Mouse (Mus musculus): ENCODE measurements around the gene Gm17606.
"Not testable (repeated sequence)": the region's sequence is repeated elsewhere in the genome, so short reads cannot be mapped to it uniquely, and the experiment has no call there.

The Gm17606 gene

DNA sequence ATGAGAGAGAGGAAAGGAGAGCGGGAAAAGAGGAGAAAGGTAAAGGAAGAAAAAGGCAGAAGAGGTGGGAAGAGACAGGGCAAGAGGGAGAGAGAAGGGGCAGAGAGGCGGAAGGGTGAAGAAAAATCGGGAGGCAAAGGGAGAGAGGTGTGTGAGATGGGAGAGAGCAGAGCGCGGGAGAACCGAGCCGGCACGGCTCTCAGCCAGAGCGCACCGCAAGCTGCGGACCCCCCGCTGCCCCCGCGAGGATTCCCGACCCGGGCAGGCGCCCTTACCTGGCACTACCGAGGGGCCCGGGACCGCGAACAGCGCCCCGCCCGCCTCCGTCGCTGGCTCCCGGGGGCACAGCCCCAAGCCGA, at the start of gene Gm17606:
Gm17606 (plus strand) TSS at position 7 of the 359 bp plus-strand sequence.
- no peak for DNase-seq

DNA sequence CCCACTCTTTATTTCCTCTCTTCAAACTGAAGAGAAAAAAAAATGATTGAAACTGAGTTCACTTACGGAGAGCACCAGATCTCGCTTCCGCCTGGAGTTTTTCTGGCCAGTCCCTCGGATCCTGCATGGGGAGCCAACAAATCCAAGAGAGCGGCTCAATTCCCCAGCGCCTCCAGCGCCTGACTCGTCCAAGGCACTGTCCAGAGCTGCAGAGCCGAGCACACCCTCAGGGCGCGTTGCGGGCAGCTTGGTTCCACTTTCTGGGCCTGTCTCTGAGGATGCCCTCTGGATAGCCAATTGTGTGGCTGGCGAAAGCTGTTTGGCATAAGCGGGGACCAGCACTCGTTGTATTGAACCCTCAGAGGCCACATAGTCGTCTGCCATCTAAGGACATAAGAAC, 49.7 kb upstream of the Gm17606 start:
- DNase-seq = no peak

GRCm38 (mm10) chr14:54592319-54592934, 48.3 kb upstream of the Gm17606 start:
- DNase-seq = peak; percentile 33 to 60

GRCm38 (mm10) chr14:54594055-54594454, 46.7 kb upstream of the Gm17606 start:
- no peak for DNase-seq

DNA sequence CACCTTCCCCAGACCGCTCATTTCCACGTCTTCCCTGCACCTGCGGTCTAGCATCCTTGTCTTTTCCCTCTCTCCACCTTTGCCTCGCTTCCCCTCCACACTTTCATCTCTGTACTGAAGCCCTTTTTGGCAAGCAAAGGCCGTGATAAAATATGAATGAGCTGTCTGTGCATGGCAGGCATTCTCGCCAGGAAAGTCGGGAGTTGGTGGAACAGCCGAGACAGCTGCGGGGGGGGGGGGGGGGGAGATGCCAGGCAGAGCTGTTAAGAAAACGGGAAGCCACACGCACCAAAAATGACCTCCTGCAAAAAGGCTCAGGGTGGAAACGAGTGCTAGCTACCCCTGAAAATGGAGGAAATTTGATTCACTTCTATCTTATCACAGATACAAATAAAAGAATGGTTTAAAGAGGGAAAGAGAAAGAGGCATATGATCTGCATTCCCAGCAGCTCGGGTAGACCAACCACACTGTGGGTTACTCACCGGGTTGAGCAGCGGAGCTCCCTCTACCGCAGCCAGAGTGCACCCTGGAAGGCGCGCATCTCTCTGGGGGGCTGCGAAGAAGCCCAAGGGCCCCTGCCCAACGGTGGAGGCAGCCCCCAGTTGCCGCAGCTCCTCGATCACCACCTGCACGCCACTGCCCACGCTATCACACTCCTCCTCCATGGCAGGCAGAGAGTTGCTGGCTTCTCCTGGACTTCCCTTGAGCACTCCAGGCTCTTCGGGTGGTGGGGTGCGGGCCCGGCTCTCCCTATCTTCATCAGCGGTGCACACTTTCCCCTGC, 45.9 kb upstream of the Gm17606 start:
- no peak for DNase-seq

DNA sequence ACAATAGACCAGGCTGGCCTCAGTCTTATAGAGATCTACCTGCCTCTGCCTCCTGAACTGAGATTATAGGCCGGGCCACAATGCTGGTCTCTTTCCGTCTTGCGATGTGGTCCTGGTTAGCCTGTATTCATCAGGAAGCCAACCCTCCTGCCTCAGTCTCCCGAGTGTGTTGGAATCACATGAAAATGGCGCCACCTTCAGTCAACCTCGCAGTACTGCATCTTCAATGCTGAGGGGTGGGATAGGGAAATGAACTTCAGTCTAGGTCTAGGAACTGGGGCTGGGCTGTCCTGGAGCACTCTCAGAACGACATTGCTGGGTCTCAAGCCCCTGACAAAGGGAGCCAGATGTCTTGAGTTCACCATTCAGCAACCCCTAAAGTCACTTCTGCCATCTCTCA, 43.7 kb upstream of the Gm17606 start:
- DNase-seq = peak in 1 of 2 experiments; percentile 44

- DNase-seq = no peak
These were observed 39.2 kb upstream of the Gm17606 start for GRCm38 (mm10) chr14:54601601-54602000.

DNA sequence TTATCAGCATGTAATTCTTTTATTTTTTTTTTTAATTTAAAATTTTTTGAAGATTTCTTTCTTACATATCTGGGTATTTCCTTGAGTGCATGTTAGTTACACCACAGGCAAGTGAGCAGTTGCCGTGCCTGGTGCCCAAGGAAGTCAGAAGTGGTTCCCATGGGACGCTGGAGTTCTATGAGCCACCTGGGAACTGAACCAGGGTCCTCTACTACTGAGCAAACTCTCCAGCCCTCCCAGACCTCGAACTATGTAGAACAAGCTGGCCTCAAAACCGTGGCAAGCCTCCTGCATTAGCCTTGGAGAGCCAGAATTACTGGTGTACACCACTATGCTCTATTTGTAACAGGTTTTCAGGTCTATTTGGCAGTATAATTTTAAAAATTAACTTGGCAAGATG, 38.1 kb upstream of the Gm17606 start:
- DNase-seq = peak in 1 of 2 experiments; percentile 14

- peak; percentile 97 to 98 for DNase-seq
These were observed 37.6 kb upstream of the Gm17606 start for GRCm38 (mm10) chr14:54603038-54603654.

DNA sequence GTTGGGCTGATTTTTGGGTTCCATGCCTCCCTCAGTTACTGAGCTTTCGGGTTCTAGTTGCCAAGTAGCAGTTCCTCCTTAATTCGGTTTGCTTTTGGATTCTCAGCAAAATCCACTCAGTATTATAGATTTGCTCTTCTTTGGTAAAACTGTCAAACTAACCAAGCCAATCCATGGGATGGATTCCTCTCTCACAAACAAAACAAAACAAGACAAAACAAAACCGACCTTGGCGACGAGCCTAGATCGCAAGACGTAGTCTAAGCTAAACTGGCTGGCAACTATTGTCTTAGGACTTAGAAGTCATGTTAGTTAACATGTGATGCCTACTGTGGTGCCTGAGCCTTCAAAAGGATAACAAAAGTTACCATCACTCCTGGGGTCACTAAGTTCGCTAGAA, 37.1 kb upstream of the Gm17606 start:
- no peak for DNase-seq

- DNase-seq = peak; percentile 86 to 95
These were observed 34.9 kb upstream of the Gm17606 start, which contains the start of gene 4931414P19Rik for GRCm38 (mm10) chr14:54605752-54606321. Gene 4931414P19Rik, minus strand, starts transcription at chr14:54605993.

DNA sequence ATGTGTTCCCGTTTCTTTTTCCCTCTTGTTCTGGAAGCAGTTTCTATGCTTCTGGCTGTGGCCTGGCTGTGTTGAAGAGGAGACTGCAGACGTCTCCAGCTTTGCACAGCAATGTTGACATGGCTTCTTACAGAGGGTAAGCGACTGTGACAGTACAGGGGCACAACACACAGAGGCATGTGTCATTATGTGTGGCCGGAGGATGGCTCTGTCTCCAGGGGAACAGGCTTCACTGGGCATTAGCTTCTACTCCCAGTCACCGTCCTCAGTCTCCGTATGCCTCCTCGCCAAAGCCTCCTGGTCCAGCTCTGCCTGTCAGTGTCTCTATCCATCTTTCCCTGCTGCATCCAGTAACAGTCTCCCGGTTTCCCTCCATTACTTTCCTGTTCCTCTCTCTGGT, 33.5 kb upstream of the Gm17606 start:
- no peak for DNase-seq

- DNase-seq = no peak
These were observed 31.5 kb upstream of the Gm17606 start for GRCm38 (mm10) chr14:54609245-54609644.

DNA sequence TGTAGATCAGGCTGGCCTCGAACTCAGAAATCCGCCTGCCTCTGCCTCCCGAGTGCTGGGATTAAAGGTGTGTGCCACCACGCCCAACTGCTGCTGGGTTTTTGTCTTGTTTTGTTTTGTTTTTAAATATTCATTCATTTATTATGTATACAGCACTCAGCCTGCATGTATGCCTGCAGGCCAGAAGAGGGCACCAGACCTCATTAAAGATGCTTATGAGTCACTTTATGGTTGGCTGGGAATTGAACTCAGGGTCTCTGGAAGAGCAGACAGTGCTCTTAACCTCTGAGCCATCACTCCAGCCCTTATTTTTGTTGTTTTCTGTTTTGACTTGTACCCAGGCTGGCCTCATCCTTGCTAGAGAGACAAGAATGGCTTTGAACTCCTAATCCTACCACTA, 30.8 kb upstream of the Gm17606 start:
- peak in 1 of 2 experiments; percentile 63 for DNase-seq

DNA sequence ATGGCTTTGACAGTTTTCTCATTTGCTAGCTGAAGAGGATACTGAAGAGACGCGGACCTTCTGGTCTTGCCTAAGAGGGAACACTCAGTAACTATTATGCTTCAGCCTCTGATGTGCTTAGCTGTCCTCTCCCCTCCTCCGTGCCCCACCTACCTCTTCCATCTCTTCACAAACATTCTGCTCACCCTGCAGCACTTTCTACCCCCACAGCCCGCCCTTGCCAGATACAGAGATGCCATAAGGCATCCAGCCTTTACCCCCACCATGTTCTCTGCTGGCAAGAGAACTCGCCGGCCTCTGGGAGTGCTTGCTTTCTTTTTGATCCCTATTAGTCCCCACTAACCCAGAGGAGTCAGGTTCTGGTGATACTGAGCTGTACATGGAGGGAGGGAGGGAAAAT, 30.1 kb upstream of the Gm17606 start:
- no peak for DNase-seq

DNA sequence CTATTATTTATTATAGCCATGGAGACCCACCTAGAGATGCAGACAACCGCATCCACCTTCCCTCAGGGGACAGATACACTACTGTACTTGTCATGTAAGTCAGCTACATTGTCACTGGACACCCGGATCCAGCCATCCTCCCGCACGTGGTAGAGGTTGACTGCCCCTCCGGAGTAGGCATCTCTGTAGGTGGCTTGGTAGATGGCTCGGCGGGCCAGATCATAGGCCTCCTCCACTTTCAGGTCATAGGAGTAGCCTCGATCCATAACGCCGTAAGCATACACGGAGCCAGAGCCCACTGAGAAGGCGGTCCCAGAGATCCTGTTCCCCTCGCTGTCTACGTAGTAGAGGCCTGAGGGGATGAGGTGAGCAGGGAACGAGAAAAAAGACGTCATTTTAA, 26.6 kb upstream of the Gm17606 start:
- not testable (repeated sequence) for DNase-seq

- DNase-seq = no peak
These were observed 24.4 kb upstream of the Gm17606 start for GRCm38 (mm10) chr14:54616226-54616825.

DNA sequence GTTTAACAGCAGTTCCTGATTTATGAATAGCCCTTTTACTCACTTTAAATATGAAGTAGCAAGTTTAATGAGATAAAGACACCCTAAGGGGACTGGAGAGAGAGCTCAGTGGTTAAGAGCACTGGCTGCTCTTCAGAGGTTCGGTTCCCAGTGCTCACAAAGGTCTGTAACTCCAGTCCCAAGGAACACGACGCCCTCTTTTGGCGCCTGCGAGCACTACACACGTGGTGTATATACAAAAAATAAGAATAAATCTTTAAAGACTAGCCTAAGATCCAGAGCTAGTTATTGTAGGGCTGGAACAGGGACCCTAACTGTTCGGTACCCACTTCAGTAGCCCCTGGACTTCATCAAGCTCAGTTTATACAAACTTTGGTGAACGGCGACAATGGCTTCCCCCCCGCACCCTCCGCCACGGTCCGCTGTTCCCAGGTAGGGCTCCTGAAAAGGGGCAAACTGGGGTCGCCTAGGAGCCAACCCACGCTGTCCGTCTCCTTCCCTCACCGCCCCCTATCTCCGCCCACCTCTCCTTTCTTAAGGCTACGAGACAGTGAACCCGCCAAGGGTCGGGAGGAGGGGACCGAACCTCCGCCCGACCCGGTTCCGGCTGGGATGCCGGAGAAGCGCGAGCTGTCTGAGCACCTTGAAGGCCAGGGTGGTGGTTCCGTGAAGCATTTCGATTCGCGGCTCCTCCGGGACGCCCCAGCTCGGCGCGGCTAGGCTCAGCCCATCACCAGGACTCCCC, 23.4 kb upstream of the Gm17606 start:
- DNase-seq = peak in 1 of 2 experiments; percentile 34

- peak; percentile 92 for DNase-seq
These were observed 22.8 kb upstream of the Gm17606 start, which contains the start of gene Psmb5 for GRCm38 (mm10) chr14:54617897-54618365. Gene Psmb5, minus strand, starts transcription at chr14:54618022.

GRCm38 (mm10) chr14:54621133-54621532, 19.6 kb upstream of the Gm17606 start, which contains the start of gene Psmb11:
Gene Psmb11, plus strand, starts transcription at chr14:54621433.
- no peak for DNase-seq

- DNase-seq = no peak
These were observed 17.4 kb upstream of the Gm17606 start for GRCm38 (mm10) chr14:54623334-54623733.

GRCm38 (mm10) chr14:54624976-54625375, 15.8 kb upstream of the Gm17606 start:
- no peak for DNase-seq

Measured in kidney, postnatal 36 days (tissue).